Comparison of ENCODE assay signal across 8 mouse cellular contexts in the genomic region with DNA sequence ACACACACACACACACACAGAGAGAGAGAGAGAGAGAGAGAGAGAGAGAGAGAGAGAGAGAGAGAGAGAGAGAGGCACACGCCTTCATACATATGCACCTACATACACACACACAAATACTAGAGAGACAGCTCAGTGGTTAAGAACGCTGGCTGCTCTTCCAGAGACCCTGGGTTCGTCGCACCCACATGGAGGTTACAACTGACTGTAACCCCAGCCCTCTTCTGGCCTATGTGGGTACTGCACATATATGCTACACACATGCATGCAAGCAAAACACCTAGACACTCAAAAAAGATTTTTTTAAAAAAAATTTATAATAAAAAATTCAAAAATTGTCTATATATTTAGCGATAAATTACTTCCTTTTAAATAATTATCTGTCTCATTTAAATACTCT. TPM values are rescaled to one million over a fixed set of nuclear protein-coding genes. Genes with fewer than 3 reads are reported as not detected.
DNase-seq lines count a peak whose midpoint lies in the region; ATAC-seq and TF ChIP-seq lines count a peak whose summit lies in the region.

No protein-coding gene starts in this region.

- 66% methylated on average over 5 of the region's 5 CpGs for WGBS in lung, postnatal 0 days
- WGBS in midbrain, embryonic 16.5 days: 56% methylated on average over 5 of the region's 5 CpGs

- no peaks in the 10 kb centered on the region for H3K9me3 ChIP-seq in lung, postnatal 0 days (ENCODE audit: low read length)
- no peaks in the 10 kb centered on the region for H3K9me3 ChIP-seq in midbrain, embryonic 16.5 days (replicated peaks; ENCODE audit: control insufficient read depth, low read length, poor library complexity, severe bottlenecking)

- H3K4me3 ChIP-seq in lung, postnatal 0 days (ENCODE audit: low read depth, low read length): no peak overlapping the region
- no peak overlapping the region for H3K4me3 ChIP-seq in midbrain, embryonic 16.5 days (ENCODE audit: low read depth, low read length)

- H3K4me1 ChIP-seq in lung, postnatal 0 days (ENCODE audit: insufficient read depth, low read depth, low read length): no peaks in the 10 kb centered on the region
- no peaks in the 10 kb centered on the region for H3K4me1 ChIP-seq in midbrain, embryonic 16.5 days (ENCODE audit: control insufficient read depth, insufficient read depth, low read length)

- no peaks in the 10 kb centered on the region for H3K36me3 ChIP-seq in lung, postnatal 0 days (ENCODE audit: insufficient read depth, low read length)
- no peaks in the 10 kb centered on the region for H3K36me3 ChIP-seq in midbrain, embryonic 16.5 days (ENCODE audit: control insufficient read depth, insufficient read depth, low read length)

- peak; percentile 28 to 59 for DNase-seq in cerebellum, postnatal 14 days
- DNase-seq in cerebellum, adult 9-10 months: no peak
- DNase-seq in lung, postnatal 0 days (ENCODE audit: low spot score): no peak
- DNase-seq in lung, adult 18-20 months: no peak
- DNase-seq in forelimb bud, embryonic 11.5 days (ENCODE audit: low read depth, low spot score): peak; percentile 37
- peak; percentile 49 to 73 for DNase-seq in thymus, postnatal 10 days (ENCODE audit: low spot score in 2 of 2)

- peak; percentile 50 for TF ChIP-seq CTCF in lung, postnatal 0 days (IDR thresholded peaks at IDR 0.05)

- H3K27me3 ChIP-seq in lung, postnatal 0 days (replicated peaks; ENCODE audit: insufficient read depth, low read length): no peaks in the 10 kb centered on the region
- no peaks in the 10 kb centered on the region for H3K27me3 ChIP-seq in midbrain, embryonic 16.5 days (ENCODE audit: control insufficient read depth, insufficient read depth, low read depth, low read length)

- TF ChIP-seq EP300 in lung, postnatal 0 days (IDR thresholded peaks at IDR 0.05): no peak

- H3K4me2 ChIP-seq in lung, postnatal 0 days (replicated peaks; ENCODE audit: low read depth, low read length): no peak overlapping the region
- no peak overlapping the region for H3K4me2 ChIP-seq in midbrain, embryonic 16.5 days (ENCODE audit: low read length)

- no peak overlapping the region for H3K27ac ChIP-seq in lung, postnatal 0 days (ENCODE audit: low read length)
- no peak overlapping the region for H3K27ac ChIP-seq in midbrain, embryonic 16.5 days (ENCODE audit: low read length)

- no peak overlapping the region for H3K9ac ChIP-seq in lung, postnatal 0 days (replicated peaks; ENCODE audit: low read depth)
- H3K9ac ChIP-seq in midbrain, embryonic 16.5 days (ENCODE audit: low read depth, low read length): no peak overlapping the region

- ATAC-seq in lung, postnatal 0 days: no peak
- no peak for ATAC-seq in midbrain, embryonic 16.5 days
- no peak for ATAC-seq in inflammation-experienced regulatory T-cells, adult 6 months

RNA-seq across cellular contexts. Expression of a gene that starts 43.1 kb away (rescaled TPM):
- 2.0 and 2.4 TPM in 2 replicates for polyA plus RNA-seq in lung, postnatal 0 days (2015; fragmentation: Nextera tagmentation; extraction: Ambion mirVana)
- polyA plus RNA-seq in midbrain, embryonic 16.5 days (2015; fragmentation: Nextera tagmentation; extraction: Ambion mirVana): 3.1 and 3.7 TPM in 2 replicates
- polyA plus RNA-seq in inflammation-experienced regulatory T-cells, adult 6 months (2017; shearing (Covaris generic)): under 1 TPM in 1 of 3 experiments, not detected in 2; 0.05 TPM

Comparison
In these comparisons a context has a peak if more than half of its experiments do, and no peak if none do; other contexts are left out.
1. DNase-seq: peak in cerebellum, postnatal 14 days (2 of 2), forelimb bud, embryonic 11.5 days (single experiment) and thymus, postnatal 10 days (2 of 2); none in cerebellum, adult 9-10 months (single experiment), lung, postnatal 0 days (single experiment) and lung, adult 18-20 months (0 of 2).